Comparison of ENCODE assay signal across 15 mouse cellular contexts in genomic region chr2:110182248-110182647, GRCm38 (mm10).
DNase-seq lines count a peak whose midpoint lies in the region; ATAC-seq and TF ChIP-seq lines count a peak whose summit lies in the region.
"Had no signal": no experiment of that assay in that cellular context is flagged by ENCODE, and none has a peak within 500 bp of the region (broad histone marks: within the 10 kb centered on the region; RNA-seq: fewer than 3 reads in every experiment).

No protein-coding gene starts in this region.

- H3K27ac ChIP-seq in forebrain, embryonic 15.5 days (replicated peaks): no peak overlapping the region
- H3K27ac ChIP-seq in forebrain, embryonic 11.5 days (ENCODE audit: low read depth, low read length): no peak overlapping the region
- no peak overlapping the region for H3K27ac ChIP-seq in lung, embryonic 14.5 days (ENCODE audit: low read depth)
- H3K27ac ChIP-seq in lung, postnatal 0 days (ENCODE audit: low read length): no peak overlapping the region
- H3K27ac ChIP-seq in stomach, embryonic 15.5 days: 0 out of 2 replicates have a peak overlapping the region, but pooled peaks have one; percentile 44
- H3K27ac ChIP-seq: intestine, embryonic 15.5 days; limb, embryonic 12.5 days; macrophage; neural tube, embryonic 12.5 days had no signal

- no peak overlapping the region for H3K4me2 ChIP-seq in forebrain, embryonic 15.5 days (replicated peaks)
- H3K4me2 ChIP-seq in forebrain, embryonic 11.5 days (ENCODE audit: low read depth, low read length, severe bottlenecking): no peak overlapping the region
- no peak overlapping the region for H3K4me2 ChIP-seq in lung, embryonic 14.5 days
- H3K4me2 ChIP-seq in lung, postnatal 0 days (replicated peaks; ENCODE audit: low read depth, low read length): no peak overlapping the region
- H3K4me2 ChIP-seq in stomach, embryonic 15.5 days: no peak overlapping the region
- H3K4me2 ChIP-seq: intestine, embryonic 15.5 days; limb, embryonic 12.5 days; neural tube, embryonic 12.5 days had no signal

- no peaks in the 10 kb centered on the region for H3K27me3 ChIP-seq in forebrain, embryonic 15.5 days
- no peaks in the 10 kb centered on the region for H3K27me3 ChIP-seq in forebrain, embryonic 11.5 days (ENCODE audit: control insufficient read depth, insufficient read depth, low read length)
- H3K27me3 ChIP-seq in lung, embryonic 14.5 days (ENCODE audit: insufficient read depth, low read length): peaks cover 26% of the 10 kb centered on the region
- H3K27me3 ChIP-seq in lung, postnatal 0 days (replicated peaks; ENCODE audit: insufficient read depth, low read length): 0 out of 2 replicates have a peak, but pooled peaks cover 3% of the 10 kb centered on the region
- no peaks in the 10 kb centered on the region for H3K27me3 ChIP-seq in stomach, embryonic 15.5 days (replicated peaks)
- H3K27me3 ChIP-seq: CH12.LX; intestine, embryonic 15.5 days; neural tube, embryonic 12.5 days had no signal

- H3K9me3 ChIP-seq in forebrain, embryonic 15.5 days: no peaks in the 10 kb centered on the region
- no peaks in the 10 kb centered on the region for H3K9me3 ChIP-seq in forebrain, embryonic 11.5 days (ENCODE audit: control insufficient read depth, low read length)
- no peaks in the 10 kb centered on the region for H3K9me3 ChIP-seq in lung, embryonic 14.5 days (ENCODE audit: low read depth, low read length)
- no peaks in the 10 kb centered on the region for H3K9me3 ChIP-seq in lung, postnatal 0 days (ENCODE audit: low read length)
- H3K9me3 ChIP-seq in stomach, embryonic 15.5 days: no peaks in the 10 kb centered on the region
- H3K9me3 ChIP-seq: intestine, embryonic 15.5 days; limb, embryonic 12.5 days; neural tube, embryonic 12.5 days had no signal

- DNase-seq in forebrain, embryonic 11.5 days (ENCODE audit: low spot score): no peak
- DNase-seq in lung, embryonic 14.5 days: peak; percentile 28
- DNase-seq in lung, postnatal 0 days (ENCODE audit: low spot score): no peak
- DNase-seq in heart, postnatal 10 days: peak; percentile 47 to 51
- DNase-seq in adrenal gland, postnatal 14 days: no peak
- DNase-seq: right cerebral cortex, adult 18-20 months; thymus, adult 18-20 months had no signal

- intact Hi-C loops in heart, postnatal 10 days (cut with DNase I): no loop called here

- no peak overlapping the region for H3K4me3 ChIP-seq in forebrain, embryonic 15.5 days
- no peak overlapping the region for H3K4me3 ChIP-seq in forebrain, embryonic 11.5 days (ENCODE audit: low read depth, low read length)
- H3K4me3 ChIP-seq in lung, embryonic 14.5 days (ENCODE audit: low read depth, low read length): no peak overlapping the region
- no peak overlapping the region for H3K4me3 ChIP-seq in lung, postnatal 0 days (ENCODE audit: low read depth, low read length)
- H3K4me3 ChIP-seq in stomach, embryonic 15.5 days (replicated peaks): no peak overlapping the region
- H3K4me3 ChIP-seq: intestine, embryonic 15.5 days; limb, embryonic 12.5 days; neural tube, embryonic 12.5 days had no signal

- no peak overlapping the region for H3K9ac ChIP-seq in forebrain, embryonic 15.5 days (replicated peaks)
- H3K9ac ChIP-seq in forebrain, embryonic 11.5 days (ENCODE audit: low read length): no peak overlapping the region
- no peak overlapping the region for H3K9ac ChIP-seq in lung, embryonic 14.5 days
- H3K9ac ChIP-seq in lung, postnatal 0 days (replicated peaks; ENCODE audit: low read depth): no peak overlapping the region
- H3K9ac ChIP-seq in stomach, embryonic 15.5 days: no peak overlapping the region
- H3K9ac ChIP-seq: intestine, embryonic 15.5 days; limb, embryonic 12.5 days; neural tube, embryonic 12.5 days had no signal

- ATAC-seq in forebrain, embryonic 15.5 days (replicated peaks): peak; percentile 39
- ATAC-seq in forebrain, embryonic 11.5 days (replicated peaks; ENCODE audit: low FRiP score): no peak
- ATAC-seq in lung, embryonic 14.5 days (ENCODE audit: insufficient read depth): no peak
- ATAC-seq in lung, postnatal 0 days: no peak
- ATAC-seq in stomach, embryonic 15.5 days (ENCODE audit: insufficient read depth, low FRiP score, low read depth): no peak
- ATAC-seq in megakaryocyte progenitor cell, adult 5-6 weeks (replicated peaks; ENCODE audit: poor library complexity): no peak
- ATAC-seq: intestine, embryonic 15.5 days had no signal

- WGBS in forebrain, embryonic 15.5 days: 34% methylated on average over 6 of the region's 6 CpGs
- WGBS in forebrain, embryonic 11.5 days: 79% methylated on average over 6 of the region's 6 CpGs
- 44% methylated on average over 6 of the region's 6 CpGs for WGBS in lung, embryonic 14.5 days
- WGBS in lung, postnatal 0 days: 52% methylated on average over 6 of the region's 6 CpGs
- WGBS in stomach, embryonic 15.5 days: 54% methylated on average over 6 of the region's 6 CpGs

- no peak for TF ChIP-seq CTCF in lung, embryonic 14.5 days (IDR thresholded peaks at IDR 0.05; ENCODE audit: low read depth)
- TF ChIP-seq CTCF in lung, postnatal 0 days (IDR thresholded peaks at IDR 0.05): no peak

- H3K4me1 ChIP-seq in forebrain, embryonic 15.5 days: peaks cover 23% of the 10 kb centered on the region
- 0 out of 2 replicates have a peak, but pooled peaks cover 2% of the 10 kb centered on the region for H3K4me1 ChIP-seq in forebrain, embryonic 11.5 days (replicated peaks; ENCODE audit: control insufficient read depth, insufficient read depth, low read length)
- H3K4me1 ChIP-seq in lung, embryonic 14.5 days (ENCODE audit: insufficient read depth): peaks cover 10% of the 10 kb centered on the region; the same call in 1 of the 2 replicates
- 0 out of 2 replicates have a peak, but pooled peaks cover 3% of the 10 kb centered on the region for H3K4me1 ChIP-seq in lung, postnatal 0 days (ENCODE audit: insufficient read depth, low read depth, low read length)
- peaks cover 29% of the 10 kb centered on the region for H3K4me1 ChIP-seq in stomach, embryonic 15.5 days

- no peak for TF ChIP-seq EP300 in lung, postnatal 0 days (IDR thresholded peaks at IDR 0.05)

- no peaks in the 10 kb centered on the region for H3K36me3 ChIP-seq in forebrain, embryonic 15.5 days
- H3K36me3 ChIP-seq in forebrain, embryonic 11.5 days (ENCODE audit: control insufficient read depth, insufficient read depth, low read length): no peaks in the 10 kb centered on the region
- H3K36me3 ChIP-seq in lung, embryonic 14.5 days (ENCODE audit: insufficient read depth): no peaks in the 10 kb centered on the region
- H3K36me3 ChIP-seq in lung, postnatal 0 days (ENCODE audit: insufficient read depth, low read length): no peaks in the 10 kb centered on the region
- no peaks in the 10 kb centered on the region for H3K36me3 ChIP-seq in stomach, embryonic 15.5 days
- H3K36me3 ChIP-seq: intestine, embryonic 15.5 days; limb, embryonic 12.5 days; neural tube, embryonic 12.5 days had no signal

Comparison
In these comparisons a context has a peak if more than half of its experiments do, and no peak if none do; other contexts are left out.
1. DNase-seq: peak in lung, embryonic 14.5 days (single experiment) and heart, postnatal 10 days (2 of 2); none in forebrain, embryonic 11.5 days (single experiment), lung, postnatal 0 days (single experiment) and adrenal gland, postnatal 14 days (single experiment).